Mouse (Mus musculus) macrophage (primary cell): ENCODE data around the gene Cd38. TPM values are rescaled to one million over a fixed set of nuclear protein-coding genes. Genes with fewer than 3 reads are reported as not detected.

Source experiments
- H3K27ac ChIP-seq: fragments of 350-480 bp; formaldehyde crosslinking; 2 replicates; pipeline ENCODE4 v1.9.0; 2021
- H3K36me3 ChIP-seq: fragments of 350-480 bp; formaldehyde crosslinking; 2 replicates; pipeline ENCODE4 v1.9.0; 2021; ENCODE audit errors: inconsistent target
- H3K4me3 ChIP-seq: fragments of 350-480 bp; formaldehyde crosslinking; 2 replicates; pipeline ENCODE4 v1.9.0; 2021; ENCODE audit errors: inconsistent target
- H3K79me2 ChIP-seq: fragments of 350-480 bp; formaldehyde crosslinking; 2 replicates; pipeline ENCODE4 v1.9.0; 2021; ENCODE audit errors: inconsistent target
- WGBS: methylation state at CpG from one replicate; pipeline ENCODE4 v1.1.7; 2026; ENCODE audit warnings: inconsistent platforms; ENCODE audit not compliant: missing documents; 5-methylcytosine and 5-hydroxymethylcytosine counted together
- polyA plus RNA-seq: library from polyadenylated mRNA; stranded (reverse); fragments of 250-400 nt; gene quantifications from 3 replicates; pipeline ENCODE4 v1.2.4, GENCODE M21; 2018; ENCODE audit warnings: inconsistent platforms

Cd38 gene
- polyA plus RNA-seq, 1 experiment from 2014 or later: 2.6 TPM

- Histone ChIP-seq H3K27ac (no peak overlapping the region), H3K4me3 (no peak overlapping the region), H3K36me3 (no peaks in the 10 kb centered on the region), H3K79me2 (no peaks in the 10 kb centered on the region)
- WGBS: 19% methylated on average over 1 of the region's 1 CpGs
These were observed 22.7 kb upstream of the Cd38 start for GRCm38 (mm10) chr5:43845646-43846045.

DNA sequence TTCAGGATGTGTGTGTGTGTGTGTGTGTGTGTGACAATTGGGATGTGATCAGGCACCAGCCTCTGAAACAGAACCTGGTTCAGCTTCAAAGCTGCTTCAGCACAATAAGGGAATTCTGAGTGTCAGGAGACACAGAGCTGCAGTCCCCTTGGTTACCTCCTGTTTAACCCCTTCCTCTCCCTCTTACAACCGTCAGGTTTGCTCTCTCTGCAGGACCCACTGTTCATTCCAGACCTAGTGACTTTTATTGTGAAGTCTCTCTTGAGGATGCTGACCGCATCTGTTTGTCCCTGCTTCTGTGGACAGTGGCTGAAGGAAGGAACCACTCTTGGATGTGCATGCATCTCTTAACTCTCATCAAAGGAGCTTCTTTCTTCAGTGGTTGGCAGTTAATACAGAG, 22.1 kb upstream of the Cd38 start:
- 96% methylated on average over 2 of the region's 2 CpGs for WGBS

GRCm38 (mm10) chr5:43847555-43847954, 20.8 kb upstream of the Cd38 start:
- H3K27ac ChIP-seq: no peak overlapping the region
- no peaks in the 10 kb centered on the region for H3K79me2 ChIP-seq
- H3K4me3 ChIP-seq: no peak overlapping the region
- H3K36me3 ChIP-seq: no peaks in the 10 kb centered on the region

More for the DNA sequence above, 22.1 kb upstream of the Cd38 start:
- Histone ChIP-seq H3K4me3 (no peak overlapping the region), H3K36me3 (no peaks in the 10 kb centered on the region), H3K79me2 (no peaks in the 10 kb centered on the region), H3K27ac (no peak overlapping the region)

DNA sequence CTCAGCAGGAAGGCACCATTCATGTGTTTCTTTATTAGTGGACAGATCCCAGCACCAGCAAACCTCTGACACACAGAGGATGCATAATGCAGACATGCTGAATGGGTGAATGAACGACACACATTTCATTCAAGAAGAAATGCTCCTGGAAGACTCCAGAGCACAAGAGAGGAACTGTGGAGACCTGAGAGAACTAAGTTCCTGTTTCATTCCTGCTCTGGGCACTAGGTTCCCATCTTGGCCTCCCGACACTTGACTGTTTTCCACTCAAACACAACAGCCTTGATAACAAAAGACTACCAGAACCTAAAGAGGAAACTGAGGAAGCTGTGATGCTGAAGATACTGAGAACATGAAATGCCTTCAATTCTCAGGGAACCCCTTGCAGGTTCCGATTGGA, 20.1 kb upstream of the Cd38 start:
- Histone ChIP-seq H3K4me3 (no peak overlapping the region), H3K36me3 (no peaks in the 10 kb centered on the region), H3K79me2 (no peaks in the 10 kb centered on the region), H3K27ac (no peak overlapping the region)
- 58% methylated on average over 3 of the region's 3 CpGs for WGBS

DNA sequence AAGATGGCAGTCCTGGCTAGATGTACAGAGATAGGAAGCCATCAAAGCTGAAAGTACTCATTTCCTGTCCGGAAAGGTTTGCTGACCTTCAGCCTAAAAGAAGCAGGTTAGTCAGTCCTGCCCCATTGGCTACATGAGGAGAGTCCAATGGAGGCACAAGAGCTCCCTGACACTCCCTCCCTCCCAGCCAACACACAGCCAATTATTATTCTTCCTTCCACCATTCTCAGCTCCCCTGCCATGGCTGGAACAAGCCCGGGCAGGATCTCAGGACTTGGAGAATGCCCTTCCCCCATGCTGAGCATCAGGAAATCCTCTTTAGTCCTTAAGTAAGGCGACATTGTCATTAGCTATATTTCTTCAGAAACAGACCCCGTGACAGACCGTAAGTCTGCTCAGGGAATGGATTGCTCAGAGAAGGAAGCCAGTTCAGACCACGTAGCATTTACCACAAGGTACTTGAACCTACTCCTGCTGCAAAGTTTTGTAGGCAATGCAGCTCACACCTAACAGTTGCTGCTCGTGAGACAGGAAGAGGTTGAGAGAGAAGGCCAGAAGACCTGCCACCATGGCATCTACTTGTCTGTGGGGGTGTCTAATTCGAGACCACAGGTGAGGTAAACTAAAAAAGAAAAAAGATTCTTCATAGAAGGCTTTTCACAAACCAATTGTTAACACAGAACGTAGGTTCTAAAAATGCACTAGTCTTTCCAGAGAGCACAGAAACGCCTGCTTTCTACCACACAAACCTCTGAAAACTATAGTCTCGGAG, 15.1 kb upstream of the Cd38 start:
- no peaks in the 10 kb centered on the region for H3K79me2 ChIP-seq
- no peaks in the 10 kb centered on the region for H3K36me3 ChIP-seq
- WGBS: 59% methylated on average over 11 of the region's 11 CpGs
- H3K27ac ChIP-seq: peak overlapping the region; percentile 41
- H3K4me3 ChIP-seq: no peak overlapping the region

DNA sequence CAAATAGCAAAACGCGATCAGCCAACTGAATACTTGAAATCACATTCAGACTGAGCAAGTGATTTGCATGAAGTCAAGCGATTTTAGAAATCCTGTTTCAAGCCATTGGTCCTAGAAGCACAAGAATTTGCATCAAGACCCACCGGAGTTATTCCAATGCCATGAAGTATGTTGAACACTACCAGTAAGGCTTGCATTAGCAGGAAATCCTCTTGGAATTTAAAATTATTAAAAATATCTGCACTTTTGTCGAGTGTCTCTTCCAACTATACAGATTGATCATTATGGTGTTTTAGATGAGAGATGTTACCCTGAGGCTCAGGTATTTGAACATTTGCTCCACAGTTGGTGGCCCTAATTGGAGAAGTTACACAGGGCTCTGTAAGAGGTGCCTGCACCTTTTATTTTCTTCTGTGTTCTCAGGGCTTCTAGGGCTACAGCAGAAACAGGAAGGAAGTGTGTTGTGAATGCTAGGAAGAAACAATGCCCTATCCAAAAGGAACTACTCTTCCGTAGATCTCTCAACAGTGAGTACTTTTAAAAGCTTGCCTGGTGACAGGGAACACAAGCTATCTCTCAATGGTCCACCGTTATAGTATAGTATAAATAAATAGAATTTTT, 14.4 kb upstream of the Cd38 start:
- H3K36me3 ChIP-seq: no peaks in the 10 kb centered on the region
- H3K27ac ChIP-seq: peak overlapping the region; percentile 41
- H3K4me3 ChIP-seq: no peak overlapping the region
- WGBS: 56% methylated on average over 7 of the region's 7 CpGs
- no peaks in the 10 kb centered on the region for H3K79me2 ChIP-seq

- H3K79me2 ChIP-seq: no peaks in the 10 kb centered on the region
- no peaks in the 10 kb centered on the region for H3K36me3 ChIP-seq
- WGBS: 0% methylated on average over 2 of the region's 2 CpGs
- no peak overlapping the region for H3K4me3 ChIP-seq
- peak overlapping the region; percentile 29 for H3K27ac ChIP-seq
These were observed 12.6 kb upstream of the Cd38 start for GRCm38 (mm10) chr5:43855769-43856168.

DNA sequence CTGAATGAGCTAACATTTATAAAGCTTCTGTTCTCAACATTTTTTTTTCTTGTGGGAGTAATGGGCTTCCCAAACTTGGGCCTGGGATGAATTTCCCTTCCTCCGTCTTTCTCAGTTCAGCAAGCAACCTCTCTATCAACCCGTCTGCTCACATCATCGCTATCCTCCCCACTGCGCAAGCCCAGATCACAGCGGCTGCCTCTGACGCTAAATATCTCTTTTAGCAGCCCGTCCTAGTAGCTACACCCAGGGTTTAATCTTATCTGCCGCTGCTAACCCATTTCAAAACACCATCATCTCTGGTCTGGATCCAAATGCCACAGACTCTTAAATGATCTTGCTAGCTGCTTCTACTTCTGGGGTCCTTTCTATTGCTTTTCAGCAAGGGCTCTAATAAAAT, 8.7 kb upstream of the Cd38 start:
- WGBS: 92% methylated on average over 8 of the region's 8 CpGs
- H3K4me3 ChIP-seq: no peak overlapping the region
- no peak overlapping the region for H3K27ac ChIP-seq
- H3K79me2 ChIP-seq: no peaks in the 10 kb centered on the region
- H3K36me3 ChIP-seq: no peaks in the 10 kb centered on the region

- no peaks in the 10 kb centered on the region for H3K79me2 ChIP-seq
- H3K36me3 ChIP-seq: no peaks in the 10 kb centered on the region
- WGBS: 93% methylated on average over 5 of the region's 5 CpGs
- no peak overlapping the region for H3K27ac ChIP-seq
- H3K4me3 ChIP-seq: no peak overlapping the region
These were observed 8.3 kb upstream of the Cd38 start for GRCm38 (mm10) chr5:43860096-43860495.

GRCm38 (mm10) chr5:43860670-43861431, 7.5 kb upstream of the Cd38 start:
- H3K4me3 ChIP-seq: no peak overlapping the region
- H3K36me3 ChIP-seq: no peaks in the 10 kb centered on the region
- no peaks in the 10 kb centered on the region for H3K79me2 ChIP-seq
- no peak overlapping the region for H3K27ac ChIP-seq
- WGBS: 64% methylated on average over 5 of the region's 5 CpGs

- Histone ChIP-seq H3K4me3 (no peak overlapping the region), H3K79me2 (no peaks in the 10 kb centered on the region), H3K36me3 (no peaks in the 10 kb centered on the region), H3K27ac (no peak overlapping the region)
- WGBS: 95% methylated on average over 6 of the region's 6 CpGs
These were observed 4.7 kb upstream of the Cd38 start for GRCm38 (mm10) chr5:43863642-43864041.

GRCm38 (mm10) chr5:43865316-43865715, 3.0 kb upstream of the Cd38 start:
- WGBS: 45% methylated on average over 2 of the region's 2 CpGs
- Histone ChIP-seq H3K36me3 (no peaks in the 10 kb centered on the region), H3K27ac (no peak overlapping the region), H3K4me3 (no peak overlapping the region), H3K79me2 (no peaks in the 10 kb centered on the region)

GRCm38 (mm10) chr5:43868711-43869600, 603 bp downstream of the Cd38 start:
- Histone ChIP-seq H3K36me3 (no peaks in the 10 kb centered on the region), H3K27ac (no peak overlapping the region)
- WGBS: 26% methylated on average over 26 of the region's 28 CpGs

DNA sequence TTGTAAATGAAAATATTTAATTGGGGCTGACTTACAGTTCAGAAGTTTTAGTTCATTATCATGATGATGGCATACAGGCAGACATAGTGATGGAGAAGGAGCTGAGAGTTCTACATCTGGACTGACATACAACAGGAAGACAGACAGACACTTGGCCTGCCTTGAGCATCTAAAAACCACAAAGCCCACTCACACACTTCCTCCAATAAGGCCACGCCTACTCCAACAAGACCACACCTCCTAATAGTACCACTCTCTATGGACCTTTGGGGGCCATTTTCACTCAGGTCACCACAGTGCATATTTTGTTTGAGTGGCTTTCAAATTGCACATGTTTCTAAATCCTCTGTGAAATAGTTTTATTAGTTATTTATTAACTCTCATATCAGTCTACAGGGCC, 3.5 kb downstream of the Cd38 start:
- Histone ChIP-seq H3K79me2 (no peaks in the 10 kb centered on the region), H3K4me3 (no peak overlapping the region), H3K36me3 (no peaks in the 10 kb centered on the region), H3K27ac (no peak overlapping the region)
- WGBS: 62% methylated on average over 1 of the region's 1 CpGs

More at GRCm38 (mm10) chr5:43868711-43869600, 603 bp downstream of the Cd38 start:
- H3K79me2 ChIP-seq: no peaks in the 10 kb centered on the region
- H3K4me3 ChIP-seq: no peak overlapping the region
